Mouse (Mus musculus): Measurements from ENCODE around the gene Mthfs.

GRCm38 (mm10) chr9:89278207-89278606, 67.7 kb downstream of the Mthfs start:
- TF ChIP-seq POLR2A (IDR thresholded peaks at IDR 0.05; ENCODE audit: low read depth, low read length) (no peak), CTCF (IDR thresholded peaks at IDR 0.05; ENCODE audit: extremely low read depth, insufficient read length, insufficient replicate concordance, low read depth, low read length) (no peak)
